Mouse (Mus musculus): ENCODE data around the gene Ccdc40.

GRCm38 (mm10) chr11:119208870-119209370, 19.5 kb upstream of the Ccdc40 start:
- TF ChIP-seq POLR2A (IDR thresholded peaks at IDR 0.05; ENCODE audit: low read depth, low read length) (no peak), CTCF (IDR thresholded peaks at IDR 0.05; ENCODE audit: borderline replicate concordance, insufficient read depth, low read length) (no peak)
